Mouse (Mus musculus) CH12.LX (cell line): ENCODE results near the gene Spi1. TPM values are rescaled to one million over a fixed set of nuclear protein-coding genes. Genes with fewer than 3 reads are reported as not detected.
A peak's percentile ranks its signal among the peaks of the same experiment; 100 is the strongest.

ENCODE experiments used
- DNase-seq: peaks from one replicate; pipeline ENCODE4 v3.0.0-alpha.2; 2013; ENCODE audit errors: extremely low read depth
- H3K27ac ChIP-seq: 2 replicates; pipeline ENCODE4 v1.5.1; 2012; ENCODE audit warnings: low read depth, mild to moderate bottlenecking, control low read depth, moderate library complexity; ENCODE audit not compliant: insufficient read depth
- H3K27me3 ChIP-seq: replicated peaks from 2 replicates; pipeline ENCODE3; 2012; ENCODE audit warnings: inconsistent platforms
- H3K36me3 ChIP-seq, 2 experiments: replicated peaks in 1 of 2; 2 replicates each; pipeline versions ENCODE3 to v1.6.1; 2012; ENCODE audit warnings: inconsistent platforms in 1 of 2, low read length in 1 of 2, mild to moderate bottlenecking in 1 of 2, mixed read lengths in 1 of 2, moderate library complexity in 1 of 2; ENCODE audit not compliant: control insufficient read depth in 1 of 2, insufficient read depth in 1 of 2
- H3K4me1 ChIP-seq, 2 experiments: 2 replicates each; pipeline ENCODE4 v1.6.1; 2012; ENCODE audit warnings: inconsistent platforms in 1 of 2, moderate library complexity in 1 of 2; ENCODE audit not compliant: insufficient read depth in 2 of 2, control insufficient read depth in 1 of 2
- H3K4me2 ChIP-seq: 2 replicates; pipeline ENCODE4 v1.6.1; 2012; ENCODE audit warnings: low read depth, mild to moderate bottlenecking, control low read depth; ENCODE audit not compliant: poor library complexity, insufficient read depth, severe bottlenecking
- H3K4me3 ChIP-seq, 3 experiments: fragments of 150-350 bp in 1 of 3; sonication (generic) in 1 of 3; replicated peaks in 1 of 3; 2 replicates each; pipeline versions ENCODE3 to v1.5.1; 2011 to 2012; ENCODE audit warnings: low read depth in 2 of 3, low read length in 2 of 3, mild to moderate bottlenecking in 2 of 3, moderate library complexity in 2 of 3, control low read depth in 1 of 3, improper control_type of control experiment in 1 of 3, inconsistent platforms in 1 of 3, mixed read lengths in 1 of 3; ENCODE audit not compliant: poor library complexity in 1 of 3
- H3K79me2 ChIP-seq: replicated peaks from 2 replicates; pipeline ENCODE4 v1.6.1; 2012; ENCODE audit warnings: mild to moderate bottlenecking, moderate library complexity; ENCODE audit not compliant: control insufficient read depth, poor library complexity, insufficient read depth, severe bottlenecking; ENCODE audit errors: extremely low read depth
- H3K9ac ChIP-seq: 2 replicates; pipeline ENCODE4 v1.6.1; 2012; ENCODE audit warnings: low read depth, mild to moderate bottlenecking, control low read depth, moderate library complexity; ENCODE audit not compliant: insufficient read depth
- H3K9me3 ChIP-seq: replicated peaks from 2 replicates; pipeline ENCODE3; 2012; ENCODE audit warnings: low read length, inconsistent platforms, mixed read lengths
- BHLHE40 ChIP-seq: IDR thresholded peaks from 2 replicates; pipeline ENCODE4 v1.6.1; 2011; ENCODE audit warnings: mild to moderate bottlenecking, low read depth, low read length, improper control_type of control experiment
- CHD1 ChIP-seq: IDR thresholded peaks from 2 replicates; pipeline ENCODE4 v1.6.1; 2012; ENCODE audit warnings: low read depth, low read length, improper control_type of control experiment, inconsistent platforms
- CHD2 ChIP-seq: IDR thresholded peaks from 2 replicates; pipeline ENCODE4 v1.6.1; 2011; ENCODE audit warnings: low read length, improper control_type of control experiment
- CTCF ChIP-seq, 2 experiments: IDR thresholded peaks in 1 of 2; conservative IDR thresholded peaks in 1 of 2; 2 replicates each; pipeline ENCODE4 v1.5.1; 2011 to 2012; ENCODE audit warnings: low read depth in 2 of 2, low read length in 2 of 2, improper control_type of control experiment in 1 of 2, inconsistent platforms in 1 of 2, mild to moderate bottlenecking in 1 of 2, moderate library complexity in 1 of 2
- E2F4 ChIP-seq: IDR thresholded peaks from 2 replicates; pipeline ENCODE4 v1.6.1; 2011; ENCODE audit warnings: low read depth, low read length, improper control_type of control experiment; ENCODE audit not compliant: insufficient replicate concordance
- ETS1 ChIP-seq: conservative IDR thresholded peaks from 2 replicates; pipeline ENCODE4 v1.6.1; 2012; ENCODE audit warnings: low read depth, mild to moderate bottlenecking, inconsistent platforms, low read length, improper control_type of control experiment, moderate library complexity
- JUND ChIP-seq: conservative IDR thresholded peaks from 2 replicates; pipeline ENCODE4 v1.6.1; 2011; ENCODE audit warnings: low read depth, low read length, improper control_type of control experiment
- KAT2A ChIP-seq: IDR thresholded peaks from 2 replicates; pipeline ENCODE4 v1.6.1; 2012; ENCODE audit warnings: low read length, improper control_type of control experiment, inconsistent platforms; ENCODE audit not compliant: insufficient replicate concordance
- MEF2A ChIP-seq: IDR thresholded peaks from 2 replicates; pipeline ENCODE4 v1.6.1; 2014; ENCODE audit warnings: low read depth, mild to moderate bottlenecking, inconsistent platforms, low read length, improper control_type of control experiment, borderline replicate concordance
- MYC ChIP-seq: IDR thresholded peaks from 2 replicates; pipeline ENCODE4 v1.6.1; 2011; ENCODE audit warnings: low read depth, mild to moderate bottlenecking, improper control_type of control experiment, low read length
- NELFE ChIP-seq: IDR thresholded peaks from 2 replicates; pipeline ENCODE4 v1.6.1; 2011; ENCODE audit warnings: low read depth, low read length, improper control_type of control experiment
- NRF1 ChIP-seq: IDR thresholded peaks from 2 replicates; pipeline ENCODE4 v1.6.1; 2014; ENCODE audit warnings: low read depth, mild to moderate bottlenecking, inconsistent platforms, low read length, improper control_type of control experiment, moderate library complexity
- PAX5 ChIP-seq: IDR thresholded peaks from 2 replicates; pipeline ENCODE4 v1.6.1; 2012; ENCODE audit warnings: low read length, inconsistent platforms, mixed read lengths
- POLR2AphosphoS2 ChIP-seq: IDR thresholded peaks from 2 replicates; pipeline ENCODE4 v1.6.1; 2011; ENCODE audit warnings: low read depth, low read length, improper control_type of control experiment
- SMC3 ChIP-seq: IDR thresholded peaks from 2 replicates; pipeline ENCODE4 v1.6.1; 2011; ENCODE audit warnings: low read depth, low read length, improper control_type of control experiment
- TCF12 ChIP-seq: IDR thresholded peaks from 2 replicates; pipeline ENCODE4 v1.6.1; 2014; ENCODE audit warnings: low read depth, mild to moderate bottlenecking, inconsistent platforms, low read length, improper control_type of control experiment
- USF1 ChIP-seq: IDR thresholded peaks from 2 replicates; pipeline ENCODE4 v1.6.1; 2014; ENCODE audit warnings: low read depth, mild to moderate bottlenecking, inconsistent platforms, low read length, improper control_type of control experiment
- ZC3H11A ChIP-seq: IDR thresholded peaks from 2 replicates; pipeline ENCODE4 v1.6.1; 2012; ENCODE audit warnings: low read depth, mild to moderate bottlenecking, inconsistent platforms, low read length, improper control_type of control experiment
- ZMIZ1 ChIP-seq: IDR thresholded peaks from 2 replicates; pipeline ENCODE4 v1.6.1; 2012; ENCODE audit warnings: low read depth, mild to moderate bottlenecking, inconsistent platforms, low read length, improper control_type of control experiment
- ZNF384 ChIP-seq: IDR thresholded peaks from 2 replicates; pipeline ENCODE4 v1.6.1; 2012; ENCODE audit warnings: low read depth, low read length, improper control_type of control experiment, inconsistent platforms
- dilution Hi-C: fragments of 300-500 bp; cut with MboI; formaldehyde crosslinking; loops from 2 replicates; pipeline ENCODE4 v1.14.3; 2020; ENCODE audit warnings: low sequenced_read_pairs; ENCODE audit not compliant: extremely low pct_unique_long_range_greater_than_20kb, extremely low pct_ligation_motif_present
- in situ Hi-C: fragments of 300-500 bp; cut with MboI; formaldehyde crosslinking; loops from 3 replicates; pipeline ENCODE4 v1.14.3; 2019; ENCODE audit warnings: low sequenced_read_pairs, low pct_ligation_motif_present, low pct_unique_long_range_greater_than_20kb, mixed read lengths
- polyA plus RNA-seq: library from polyadenylated mRNA; unstranded; fragments of >175 nt; gene quantifications from 2 replicates; pipeline ENCODE4 v1.2.1, GENCODE M21; 2012; ENCODE audit warnings: low read depth; ENCODE audit not compliant: insufficient read length
- total RNA-seq, 2 experiments: library from RNA; depleted of rRNA; stranded (reverse); fragments of 300-350 nt in 1 of 2; fragments of >200 nt in 1 of 2; gene quantifications; 2 replicates each; pipeline ENCODE4 v1.2.3; 2012 to 2014

The Spi1 gene
- total and polyA plus RNA-seq, 3 experiments = 24.7 to 45.7 (median 42.6) TPM

- dilution Hi-C loops (no loop called here), in situ Hi-C loops (loop anchor here (5.0 kb wide), 1 partner anchor 34 kb away; no protein-coding TSS in a partner anchor)
- no peak for DNase-seq
- Histone ChIP-seq H3K4me1 (no peaks in the 10 kb centered on the region), H3K9ac (no peak overlapping the region), H3K36me3 (peaks cover 74 to 93% of the 10 kb centered on the region in 2 experiments), H3K27ac (no peak overlapping the region), H3K27me3 (no peaks in the 10 kb centered on the region), H3K79me2 (no peaks in the 10 kb centered on the region), H3K4me2 (no peak overlapping the region), H3K4me3 (no peak overlapping the region), H3K9me3 (no peaks in the 10 kb centered on the region)
- TF ChIP-seq MEF2A (no peak), ZNF384 (no peak), KAT2A (no peak), ZC3H11A (no peak), ETS1 (no peak), ZMIZ1 (no peak), NRF1 (no peak), BHLHE40 (no peak), POLR2AphosphoS2 (no peak), TCF12 (no peak), PAX5 (no peak), JUND (no peak), E2F4 (no peak), MYC (no peak), NELFE (no peak), CHD1 (no peak), CHD2 (no peak)
Measured at GRCm38 (mm10) chr2:91062779-91063606, 19.2 kb upstream of the Spi1 start.

- Histone ChIP-seq H3K27me3 (no peaks in the 10 kb centered on the region), H3K27ac (no peak overlapping the region), H3K4me2 (no peak overlapping the region), H3K79me2 (no peaks in the 10 kb centered on the region), H3K9ac (no peak overlapping the region), H3K36me3 (peaks cover 61 to 86% of the 10 kb centered on the region in 2 experiments), H3K4me1 (peaks cover 6 to 11% of the 10 kb centered on the region in 2 experiments), H3K4me3 (no peak overlapping the region), H3K9me3 (no peaks in the 10 kb centered on the region)
- in situ Hi-C loops = loop anchor here (5.0 kb wide), 1 partner anchor 33 kb away; no protein-coding TSS in a partner anchor
- TF ChIP-seq USF1 (no peak), ZC3H11A (no peak), CTCF (conservative IDR thresholded peaks at IDR 0.05 in 1 of 2, IDR thresholded peaks at IDR 0.05 in 1 of 2; ENCODE audit: low read depth in 2 of 2, low read length in 2 of 2) (peak in 1 of 2 experiments; percentile 18; a peak in 1 of 4 replicates), NELFE (no peak), MYC (no peak), SMC3 (peak; percentile 20; the same call in 1 of the 2 replicates)
- dilution Hi-C loops = no loop called here
- DNase-seq = no peak
Measured at GRCm38 (mm10) chr2:91064211-91064610, 18.0 kb upstream of the Spi1 start.
